Mouse (Mus musculus): Measurements from ENCODE around the gene Lama4. TPM values are rescaled to one million over a fixed set of nuclear protein-coding genes. Genes with fewer than 3 reads are reported as not detected.

Lama4 gene
- polyA plus RNA-seq, 1 experiment from 2014 or later, result 131 TPM

- H3K4me2 ChIP-seq (ENCODE audit: low read depth, low read length), result no peak overlapping the region
- H3K36me3 ChIP-seq (ENCODE audit: control insufficient read depth, insufficient read depth, low read length), result peaks cover 30% of the 10 kb centered on the region
- H3K9ac ChIP-seq (ENCODE audit: low read length), result no peak overlapping the region
- WGBS, result 57% methylated on average over 4 of the region's 4 CpGs
- H3K4me1 ChIP-seq (replicated peaks; ENCODE audit: control insufficient read depth, insufficient read depth, low read length), result no peaks in the 10 kb centered on the region
- H3K4me3 ChIP-seq (ENCODE audit: low read length), result no peak overlapping the region
- H3K9me3 ChIP-seq (ENCODE audit: control insufficient read depth, low read length), result no peaks in the 10 kb centered on the region
- no peaks in the 10 kb centered on the region for H3K27me3 ChIP-seq (ENCODE audit: control insufficient read depth, insufficient read depth, low read depth, low read length)
- no peak overlapping the region for H3K27ac ChIP-seq (ENCODE audit: low read length)
- ATAC-seq (ENCODE audit: low read depth), result no peak
Observed at GRCm38 (mm10) chr10:39106935-39107334, 141.6 kb downstream of the Lama4 start.

GRCm38 (mm10) chr10:39108837-39109488, 143.6 kb downstream of the Lama4 start:
- no peak overlapping the region for H3K4me2 ChIP-seq (ENCODE audit: low read depth, low read length)
- peaks cover 27% of the 10 kb centered on the region for H3K36me3 ChIP-seq (ENCODE audit: control insufficient read depth, insufficient read depth, low read length)
- no peaks in the 10 kb centered on the region for H3K4me1 ChIP-seq (replicated peaks; ENCODE audit: control insufficient read depth, insufficient read depth, low read length)
- H3K9me3 ChIP-seq (ENCODE audit: control insufficient read depth, low read length), result no peaks in the 10 kb centered on the region
- 54% methylated on average over 10 of the region's 10 CpGs for WGBS
- H3K27ac ChIP-seq (ENCODE audit: low read length), result no peak overlapping the region
- no peak overlapping the region for H3K4me3 ChIP-seq (ENCODE audit: low read length)
- no peak for ATAC-seq (ENCODE audit: low read depth)
- H3K9ac ChIP-seq (ENCODE audit: low read length), result no peak overlapping the region
- H3K27me3 ChIP-seq (ENCODE audit: control insufficient read depth, insufficient read depth, low read depth, low read length), result no peaks in the 10 kb centered on the region

GRCm38 (mm10) chr10:39109489-39109874, 144.2 kb downstream of the Lama4 start:
- ATAC-seq (ENCODE audit: low read depth), result no peak
- Histone ChIP-seq H3K9me3 (ENCODE audit: control insufficient read depth, low read length) (no peaks in the 10 kb centered on the region), H3K27me3 (ENCODE audit: control insufficient read depth, insufficient read depth, low read depth, low read length) (no peaks in the 10 kb centered on the region), H3K36me3 (ENCODE audit: control insufficient read depth, insufficient read depth, low read length) (peaks cover 27% of the 10 kb centered on the region), H3K4me3 (ENCODE audit: low read length) (no peak overlapping the region), H3K4me2 (ENCODE audit: low read depth, low read length) (no peak overlapping the region), H3K27ac (ENCODE audit: low read length) (no peak overlapping the region), H3K9ac (ENCODE audit: low read length) (no peak overlapping the region), H3K4me1 (replicated peaks; ENCODE audit: control insufficient read depth, insufficient read depth, low read length) (no peaks in the 10 kb centered on the region)
- WGBS, result 49% methylated on average over 4 of the region's 4 CpGs

- H3K4me2 ChIP-seq (ENCODE audit: low read depth, low read length), result no peak overlapping the region
- H3K9me3 ChIP-seq (ENCODE audit: control insufficient read depth, low read length), result no peaks in the 10 kb centered on the region
- no peak overlapping the region for H3K9ac ChIP-seq (ENCODE audit: low read length)
- H3K4me1 ChIP-seq (replicated peaks; ENCODE audit: control insufficient read depth, insufficient read depth, low read length), result no peaks in the 10 kb centered on the region
- ATAC-seq (ENCODE audit: low read depth), result no peak
- H3K4me3 ChIP-seq (ENCODE audit: low read length), result no peak overlapping the region
- no peaks in the 10 kb centered on the region for H3K27me3 ChIP-seq (ENCODE audit: control insufficient read depth, insufficient read depth, low read depth, low read length)
- H3K36me3 ChIP-seq (ENCODE audit: control insufficient read depth, insufficient read depth, low read length), result no peaks in the 10 kb centered on the region
- WGBS, result 25% methylated on average over 4 of the region's 4 CpGs
- no peak overlapping the region for H3K27ac ChIP-seq (ENCODE audit: low read length)
Observed at GRCm38 (mm10) chr10:39121412-39121811, 156.1 kb downstream of the Lama4 start.

GRCm38 (mm10) chr10:39133462-39134310, 168.4 kb downstream of the Lama4 start, which contains the start of the genes Fam229b and Tube1:
Fam229b (minus strand) TSS chr10:39133914.
Tube1 (plus strand) TSS chr10:39133976.
- ATAC-seq (ENCODE audit: low read depth), result peak; percentile 93
- H3K9me3 ChIP-seq (ENCODE audit: control insufficient read depth, low read length), result no peaks in the 10 kb centered on the region

GRCm38 (mm10) chr10:39137766-39138165, 172.5 kb downstream of the Lama4 start:
- ATAC-seq (ENCODE audit: low read depth), result no peak
- Histone ChIP-seq H3K4me1 (replicated peaks; ENCODE audit: control insufficient read depth, insufficient read depth, low read length) (peaks cover 6% of the 10 kb centered on the region), H3K9me3 (ENCODE audit: control insufficient read depth, low read length) (no peaks in the 10 kb centered on the region), H3K27me3 (ENCODE audit: control insufficient read depth, insufficient read depth, low read depth, low read length) (no peaks in the 10 kb centered on the region), H3K4me3 (ENCODE audit: low read length) (no peak overlapping the region), H3K27ac (ENCODE audit: low read length) (no peak overlapping the region), H3K36me3 (ENCODE audit: control insufficient read depth, insufficient read depth, low read length) (peaks cover 10% of the 10 kb centered on the region), H3K4me2 (ENCODE audit: low read depth, low read length) (no peak overlapping the region), H3K9ac (ENCODE audit: low read length) (no peak overlapping the region)
- 96% methylated on average over 3 of the region's 3 CpGs for WGBS

More at GRCm38 (mm10) chr10:39133462-39134310, 168.4 kb downstream of the Lama4 start, which contains the start of the genes Fam229b and Tube1:
- peak within 1 kb of the TSS; percentile 69 for H3K4me3 ChIP-seq (ENCODE audit: low read length)
- peak within 1 kb of the TSS; percentile 78 for H3K9ac ChIP-seq (ENCODE audit: low read length)
- no peak within 1 kb of the TSS for H3K27ac ChIP-seq (ENCODE audit: low read length)
- H3K27me3 ChIP-seq (ENCODE audit: control insufficient read depth, insufficient read depth, low read depth, low read length), result no peaks in the 10 kb centered on the region
- no peaks in the 10 kb centered on the region for H3K36me3 ChIP-seq (ENCODE audit: control insufficient read depth, insufficient read depth, low read length)
- peaks cover 6% of the 10 kb centered on the region for H3K4me1 ChIP-seq (replicated peaks; ENCODE audit: control insufficient read depth, insufficient read depth, low read length)
- 3% methylated on average over 47 of the region's 47 CpGs for WGBS
- peak within 1 kb of the TSS; percentile 78 for H3K4me2 ChIP-seq (ENCODE audit: low read depth, low read length)

GRCm38 (mm10) chr10:39138761-39139160, 173.4 kb downstream of the Lama4 start:
- ATAC-seq (ENCODE audit: low read depth), result no peak
- peaks cover 6% of the 10 kb centered on the region for H3K4me1 ChIP-seq (replicated peaks; ENCODE audit: control insufficient read depth, insufficient read depth, low read length)
- H3K36me3 ChIP-seq (ENCODE audit: control insufficient read depth, insufficient read depth, low read length), result peaks cover 11% of the 10 kb centered on the region
- H3K9ac ChIP-seq (ENCODE audit: low read length), result no peak overlapping the region
- no peak overlapping the region for H3K4me2 ChIP-seq (ENCODE audit: low read depth, low read length)
- WGBS, result 86% methylated on average over 6 of the region's 6 CpGs
- H3K4me3 ChIP-seq (ENCODE audit: low read length), result no peak overlapping the region
- no peak overlapping the region for H3K27ac ChIP-seq (ENCODE audit: low read length)
- H3K9me3 ChIP-seq (ENCODE audit: control insufficient read depth, low read length), result no peaks in the 10 kb centered on the region
- H3K27me3 ChIP-seq (ENCODE audit: control insufficient read depth, insufficient read depth, low read depth, low read length), result no peaks in the 10 kb centered on the region

GRCm38 (mm10) chr10:39140843-39141242, 175.5 kb downstream of the Lama4 start:
- no peak for ATAC-seq (ENCODE audit: low read depth)
- no peaks in the 10 kb centered on the region for H3K27me3 ChIP-seq (ENCODE audit: control insufficient read depth, insufficient read depth, low read depth, low read length)
- no peak overlapping the region for H3K4me2 ChIP-seq (ENCODE audit: low read depth, low read length)
- H3K36me3 ChIP-seq (ENCODE audit: control insufficient read depth, insufficient read depth, low read length), result peaks cover 19% of the 10 kb centered on the region
- 63% methylated on average over 14 of the region's 14 CpGs for WGBS
- no peak overlapping the region for H3K9ac ChIP-seq (ENCODE audit: low read length)
- no peaks in the 10 kb centered on the region for H3K9me3 ChIP-seq (ENCODE audit: control insufficient read depth, low read length)
- no peak overlapping the region for H3K4me3 ChIP-seq (ENCODE audit: low read length)
- H3K27ac ChIP-seq (ENCODE audit: low read length), result no peak overlapping the region
- H3K4me1 ChIP-seq (replicated peaks; ENCODE audit: control insufficient read depth, insufficient read depth, low read length), result no peaks in the 10 kb centered on the region; the same call in 1 of the 2 replicates

GRCm38 (mm10) chr10:39141401-39141800, 176.1 kb downstream of the Lama4 start:
- no peaks in the 10 kb centered on the region for H3K27me3 ChIP-seq (ENCODE audit: control insufficient read depth, insufficient read depth, low read depth, low read length)
- H3K9me3 ChIP-seq (ENCODE audit: control insufficient read depth, low read length), result no peaks in the 10 kb centered on the region
- no peaks in the 10 kb centered on the region for H3K4me1 ChIP-seq (replicated peaks; ENCODE audit: control insufficient read depth, insufficient read depth, low read length)
- WGBS, result 81% methylated on average over 2 of the region's 2 CpGs
- H3K27ac ChIP-seq (ENCODE audit: low read length), result no peak overlapping the region
- peaks cover 23% of the 10 kb centered on the region for H3K36me3 ChIP-seq (ENCODE audit: control insufficient read depth, insufficient read depth, low read length)
- no peak overlapping the region for H3K4me3 ChIP-seq (ENCODE audit: low read length)
- no peak overlapping the region for H3K4me2 ChIP-seq (ENCODE audit: low read depth, low read length)
- no peak for ATAC-seq (ENCODE audit: low read depth)
- no peak overlapping the region for H3K9ac ChIP-seq (ENCODE audit: low read length)
